Mouse (Mus musculus) brain, adult 2 months (tissue): Measurements from ENCODE around the gene Galnt3.

Source experiments
- DNase-seq: peaks from one replicate; pipeline ENCODE4 v3.0.0; 2011; ENCODE audit warnings: low read depth, low spot score

Gene Galnt3

GRCm38 (mm10) chr2:66124591-66125271, at the start of gene Galnt3:
Gene Galnt3 (minus strand): TSS chr2:66124994.
- peak; percentile 27 for DNase-seq

DNA sequence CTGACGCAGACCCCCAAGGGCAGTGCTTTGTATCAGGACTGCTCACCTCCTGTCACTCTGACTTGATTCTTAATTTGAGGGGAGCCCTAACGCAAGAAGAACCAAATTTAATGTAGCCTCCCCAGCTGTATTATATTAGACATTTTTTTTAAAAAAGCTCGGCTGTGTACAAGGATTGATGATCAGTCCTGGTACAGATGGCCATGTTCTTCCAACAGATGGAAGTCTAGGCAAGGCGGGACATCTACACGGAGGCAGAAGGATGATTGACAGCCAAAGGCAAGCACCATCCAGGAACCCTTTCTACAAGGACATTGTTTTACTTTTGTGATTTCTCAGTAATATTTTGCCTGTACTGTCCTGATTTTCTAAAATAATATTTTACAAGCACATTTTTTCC, 48.3 kb upstream of the Galnt3 start:
- peak; percentile 79 for DNase-seq

- no peak for DNase-seq
These were observed 46.8 kb upstream of the Galnt3 start for GRCm38 (mm10) chr2:66171643-66172042.

DNA sequence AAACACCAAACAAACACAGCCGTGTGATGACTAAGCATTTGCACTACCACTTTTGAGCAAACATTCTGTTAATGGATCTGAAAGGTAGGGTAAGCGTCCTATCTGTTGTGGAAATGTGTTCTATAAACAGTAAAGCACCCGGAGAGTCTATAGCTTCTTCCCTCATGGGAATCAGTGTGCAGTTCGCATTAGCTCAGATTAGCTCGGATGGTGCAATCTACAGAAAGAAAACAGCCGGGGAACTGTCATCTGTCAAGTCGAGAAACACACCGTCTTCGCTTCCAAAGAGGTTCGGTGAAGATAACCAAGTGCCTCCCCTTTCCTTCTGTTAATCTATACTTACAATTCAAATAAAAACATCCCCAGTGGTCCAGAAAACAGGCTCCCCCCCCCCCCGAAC, 45.9 kb upstream of the Galnt3 start:
- no peak for DNase-seq

DNA sequence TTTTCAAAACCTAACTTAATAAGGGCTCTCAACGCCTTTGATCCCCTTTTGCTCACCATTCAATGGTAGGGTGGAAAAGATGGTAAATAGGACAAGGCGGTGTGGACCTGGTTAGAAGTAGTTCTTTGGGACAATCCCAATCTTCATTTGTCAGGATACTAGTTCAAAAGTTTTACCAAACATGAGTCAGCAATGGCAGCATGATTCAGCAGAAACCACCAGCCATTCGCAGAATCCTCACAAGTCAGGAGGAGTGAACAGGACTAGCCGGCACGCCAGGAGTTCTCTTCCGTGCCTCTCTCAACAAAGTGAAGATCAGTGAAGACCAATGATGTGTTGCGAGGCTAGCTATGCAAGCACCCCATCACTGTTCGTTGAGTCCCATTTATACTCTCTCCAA, 40.2 kb upstream of the Galnt3 start:
- DNase-seq: no peak

DNA sequence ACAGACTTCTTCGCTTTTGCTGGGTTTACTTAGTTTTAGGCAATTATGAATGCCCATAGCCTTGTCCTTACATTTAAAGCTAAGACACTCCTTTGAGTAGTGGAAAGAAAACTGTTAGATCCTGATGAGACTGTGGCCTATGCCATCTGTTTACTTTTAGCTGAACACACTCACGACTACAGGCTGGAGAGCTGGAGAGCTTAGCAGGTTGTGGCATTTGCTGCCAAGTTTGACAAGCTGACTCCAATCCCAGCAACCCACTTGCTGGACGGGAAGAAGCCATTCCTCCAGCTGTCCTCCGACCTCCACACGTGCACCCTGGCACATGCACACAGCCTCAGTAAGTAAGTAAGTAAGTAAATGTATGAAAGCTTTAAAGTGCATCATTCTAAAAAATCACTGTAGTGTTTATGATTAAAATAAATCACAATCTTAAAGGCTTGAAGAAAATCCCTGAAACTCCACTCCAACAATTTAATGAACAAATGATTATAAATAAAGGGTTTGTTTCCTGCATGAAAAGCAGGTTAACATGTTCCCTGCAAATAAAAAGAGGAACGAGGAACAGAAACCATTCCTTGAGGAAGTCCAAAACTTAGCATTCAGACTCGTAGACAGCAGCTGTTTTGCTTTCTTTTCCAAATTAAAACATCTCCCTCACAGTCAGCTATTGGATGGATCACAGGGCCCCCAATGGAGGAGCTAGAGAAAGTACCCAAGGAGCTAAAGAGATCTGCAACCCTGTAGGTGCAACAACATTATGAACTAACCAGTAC, 33.5 kb upstream of the Galnt3 start:
- DNase-seq: peak; percentile 90

GRCm38 (mm10) chr2:66151436-66151835, 26.6 kb upstream of the Galnt3 start:
- no peak for DNase-seq

GRCm38 (mm10) chr2:66150531-66150930, 25.7 kb upstream of the Galnt3 start:
- no peak for DNase-seq

DNA sequence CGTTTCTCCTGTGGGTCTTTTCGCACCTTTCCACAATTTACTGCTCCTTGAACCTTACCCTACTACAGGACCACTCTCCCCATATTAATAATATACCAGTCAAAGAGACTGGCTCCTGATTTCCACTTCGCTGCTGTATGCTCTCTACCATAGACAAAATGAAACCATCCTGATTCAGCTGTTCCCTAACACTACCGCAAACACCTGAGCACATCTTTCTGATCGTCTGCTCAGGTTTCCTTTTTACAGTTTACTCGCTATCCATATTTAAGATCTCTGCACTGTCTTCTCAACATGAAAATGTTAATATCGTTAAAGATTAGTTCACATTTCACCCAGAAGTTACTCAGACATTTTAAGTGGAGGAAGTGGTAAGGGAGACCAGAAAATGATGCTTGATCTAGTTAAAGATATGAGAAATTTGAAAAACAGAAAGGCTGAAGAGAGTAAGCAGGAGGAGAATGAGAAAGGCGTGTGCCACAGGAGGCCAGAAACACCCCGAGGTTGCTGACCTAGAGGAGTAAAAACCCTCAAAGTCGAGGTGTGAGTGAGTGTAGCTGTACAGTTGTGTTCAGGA, 23.9 kb upstream of the Galnt3 start:
- no peak for DNase-seq

GRCm38 (mm10) chr2:66146473-66146872, 21.7 kb upstream of the Galnt3 start:
- DNase-seq: peak; percentile 66

- no peak for DNase-seq
These were observed 20.0 kb upstream of the Galnt3 start for GRCm38 (mm10) chr2:66144770-66145169.

DNA sequence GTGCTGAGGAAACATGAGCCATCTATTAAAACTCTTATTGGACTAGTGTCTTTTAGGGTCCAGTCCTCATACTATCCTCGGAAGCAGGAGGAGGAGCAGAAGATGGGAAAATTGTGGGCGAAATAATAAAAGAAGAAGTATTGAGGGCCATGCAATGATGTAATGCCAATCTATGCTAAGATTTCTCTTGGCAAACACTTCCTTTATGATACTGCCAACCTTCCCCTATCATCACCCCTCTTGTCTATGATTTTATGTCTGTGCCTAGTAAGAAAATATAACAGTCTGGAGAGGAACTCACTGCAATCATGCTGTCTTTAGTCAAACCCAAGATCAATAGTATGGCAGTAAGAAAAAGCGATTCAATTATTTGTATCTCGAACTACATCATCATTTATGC, 18.5 kb upstream of the Galnt3 start:
- no peak for DNase-seq

- no peak for DNase-seq
These were observed 17.9 kb upstream of the Galnt3 start for GRCm38 (mm10) chr2:66142711-66143110.

- no peak for DNase-seq
These were observed 17.5 kb upstream of the Galnt3 start for GRCm38 (mm10) chr2:66142268-66142667.

- no peak for DNase-seq
These were observed 15.5 kb upstream of the Galnt3 start for GRCm38 (mm10) chr2:66140246-66140645.

DNA sequence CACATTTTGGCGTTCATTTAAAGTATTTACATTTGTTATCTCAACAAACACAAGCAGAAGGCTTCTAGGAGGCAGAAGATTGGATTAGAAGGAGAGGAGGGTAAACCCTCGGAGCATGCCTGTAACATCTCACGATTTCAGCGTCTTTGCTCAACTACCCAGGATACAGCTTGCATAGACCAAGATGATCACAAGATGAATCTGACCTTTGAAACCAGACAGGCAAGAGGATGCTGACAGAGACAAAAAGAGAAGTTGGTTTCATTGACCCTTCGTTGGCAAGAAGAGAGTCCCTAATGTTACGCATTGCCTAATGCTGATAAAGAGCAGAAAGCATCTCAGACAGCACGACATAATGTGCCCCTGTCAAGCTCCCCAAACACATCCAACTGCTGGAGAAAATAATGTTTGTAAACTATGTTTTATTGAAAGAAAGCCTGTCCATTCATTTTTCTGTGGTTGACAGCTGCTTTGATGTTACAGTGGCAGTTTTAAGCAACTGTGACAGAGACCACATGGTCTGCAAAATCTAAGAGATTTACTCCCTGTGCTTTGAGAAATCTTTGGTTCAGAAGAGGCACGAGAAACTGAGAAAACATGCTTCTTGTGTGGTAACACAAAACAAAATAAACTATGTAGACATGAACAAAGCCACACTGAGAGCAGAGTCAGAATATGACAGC, 7.2 kb upstream of the Galnt3 start:
- no peak for DNase-seq

DNA sequence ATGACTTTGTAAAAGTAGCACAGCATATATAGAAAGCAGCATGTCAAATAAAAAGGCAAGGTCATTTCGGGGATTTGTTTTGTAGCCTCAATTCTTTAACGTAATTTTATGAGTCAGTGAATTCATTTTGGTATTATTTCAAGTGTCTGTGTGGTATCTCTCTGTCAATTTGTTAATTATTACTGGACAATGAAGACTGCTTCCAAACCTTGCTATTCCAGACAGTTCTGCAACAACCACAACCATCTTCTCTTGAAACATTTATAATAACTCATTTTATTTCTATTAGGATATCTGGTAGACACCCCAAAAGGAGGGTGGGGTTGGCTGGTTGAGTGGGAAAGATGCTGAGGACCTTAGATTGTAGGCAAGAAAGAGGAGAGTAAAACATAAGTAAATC, 4.1 kb upstream of the Galnt3 start:
- DNase-seq: no peak

- DNase-seq: no peak
These were observed 2.7 kb upstream of the Galnt3 start for GRCm38 (mm10) chr2:66127541-66127940.

GRCm38 (mm10) chr2:66126936-66127335, 2.1 kb upstream of the Galnt3 start:
- no peak for DNase-seq

DNA sequence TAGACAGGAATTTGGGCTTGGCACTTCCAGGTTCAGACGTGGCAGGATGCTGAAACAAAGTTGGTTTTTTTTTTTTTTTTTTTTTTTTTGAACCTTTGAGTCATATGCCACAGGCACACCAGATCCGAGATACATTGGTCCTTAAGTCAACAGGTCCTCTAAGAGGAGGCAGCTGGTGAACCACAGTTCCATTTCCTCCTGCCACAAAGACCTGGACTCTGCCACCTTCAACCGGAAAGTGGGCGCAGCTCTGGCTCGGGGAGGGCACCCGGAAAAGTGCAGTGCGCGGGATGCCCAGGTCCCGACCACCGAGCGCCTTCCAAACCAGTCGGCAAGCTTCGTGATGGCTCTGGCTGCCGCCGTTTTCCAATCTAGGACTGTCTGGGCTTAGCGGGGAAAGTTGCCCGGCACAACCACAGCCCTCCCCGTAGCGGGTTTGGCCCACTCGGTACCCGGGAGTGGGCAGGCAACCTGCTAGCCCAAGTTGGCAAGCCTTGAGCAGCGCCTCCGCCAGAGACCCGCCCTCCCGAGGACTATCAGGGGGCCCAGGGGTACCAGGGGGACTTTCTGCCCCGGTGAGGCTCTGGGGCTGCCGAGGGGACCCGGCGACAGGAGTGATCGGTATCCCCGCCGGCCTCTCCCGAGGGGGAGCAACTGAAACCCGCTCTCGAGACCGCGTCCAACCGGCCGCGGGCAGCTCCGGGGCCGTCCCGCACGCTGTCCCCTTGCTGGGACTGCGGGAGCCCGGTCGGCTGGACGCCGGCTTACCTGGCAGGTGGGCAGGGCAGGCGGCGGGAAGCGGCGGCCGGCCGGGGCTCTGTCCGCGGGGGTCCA, 821 bp downstream of the Galnt3 start:
- no peak for DNase-seq

DNA sequence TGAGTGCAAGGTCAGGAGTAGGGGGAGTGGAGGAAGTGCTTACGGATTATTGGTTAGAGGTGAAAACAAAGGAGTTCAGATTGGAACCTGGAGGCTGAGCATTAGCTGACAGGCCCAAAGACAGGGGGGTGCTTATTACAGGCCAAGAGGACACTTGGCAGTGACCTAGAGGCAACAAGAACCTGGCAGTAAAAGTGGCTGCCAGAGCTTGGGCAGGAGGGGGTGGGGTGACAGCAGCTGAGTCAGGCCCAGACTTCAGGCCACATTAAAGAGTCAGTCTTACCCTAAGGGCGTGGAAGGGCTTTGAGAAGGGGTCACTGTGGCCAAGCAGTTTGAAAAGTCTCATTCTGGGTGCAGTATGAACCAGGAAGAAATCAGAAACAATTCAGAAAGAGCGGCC, 7.1 kb downstream of the Galnt3 start:
- DNase-seq: no peak
